Mouse (Mus musculus): Measurements from ENCODE around the gene Gm49393.
"Not testable (repeated sequence)": the region's sequence is repeated elsewhere in the genome, so short reads cannot be mapped to it uniquely, and the experiment has no call there.

DNA sequence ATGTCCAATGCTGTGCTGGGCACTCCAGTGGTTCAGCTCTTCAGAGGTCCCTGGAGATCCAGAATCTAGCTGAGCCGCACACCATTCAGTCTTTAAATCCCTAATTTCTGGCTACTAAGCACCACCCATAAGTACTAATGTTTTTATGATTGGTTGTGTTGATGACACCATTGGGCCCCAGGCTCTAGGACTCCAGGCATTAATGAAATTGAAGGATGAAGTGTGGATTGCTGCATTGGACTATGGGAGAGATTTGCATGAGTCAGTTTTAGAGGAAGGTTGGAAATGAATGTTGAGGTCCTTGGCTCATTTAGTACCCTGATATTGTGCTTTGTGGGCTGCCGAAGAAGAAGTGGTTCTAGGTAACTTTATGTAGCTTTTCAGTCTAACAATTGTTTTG, 30.6 kb downstream of the Gm49393 start, which contains the start of gene Tpbpb:
- not testable (repeated sequence) for TF ChIP-seq ZKSCAN1 (IDR thresholded peaks at IDR 0.05; ENCODE audit: borderline replicate concordance, low read depth, low read length); EP300 (IDR thresholded peaks at IDR 0.05; ENCODE audit: low read length); HCFC1 (IDR thresholded peaks at IDR 0.05; ENCODE audit: low read depth, low read length); MAFK (IDR thresholded peaks at IDR 0.05; ENCODE audit: insufficient replicate concordance, low read length); CTCF (conservative IDR thresholded peaks at IDR 0.05 in 1 of 2, IDR thresholded peaks at IDR 0.05 in 1 of 2; ENCODE audit: low read depth in 2 of 2, low read length in 2 of 2); USF1 (IDR thresholded peaks at IDR 0.05; ENCODE audit: low read depth, low read length); CHD1 (IDR thresholded peaks at IDR 0.05; ENCODE audit: low read depth, low read length); POLR2A (IDR thresholded peaks at IDR 0.05; ENCODE audit: low read depth, low read length); MEF2A (IDR thresholded peaks at IDR 0.05; ENCODE audit: borderline replicate concordance, low read depth, low read length); NELFE (IDR thresholded peaks at IDR 0.05; ENCODE audit: low read depth, low read length); MAX (IDR thresholded peaks at IDR 0.05; ENCODE audit: low read length); KAT2A (IDR thresholded peaks at IDR 0.05; ENCODE audit: insufficient replicate concordance, low read length); ELF1 (IDR thresholded peaks at IDR 0.05; ENCODE audit: low read depth, low read length); UBTF (IDR thresholded peaks at IDR 0.05; ENCODE audit: low read depth, low read length)
